Mouse (Mus musculus) E14TG2a.4 (cell line): ENCODE measurements around the gene Myo18b.

Source experiments
- H3K27me3 ChIP-seq: 2 replicates; pipeline ENCODE4 v1.6.1; 2014; ENCODE audit warnings: low read length, control low read depth; ENCODE audit not compliant: insufficient read depth
- H3K36me3 ChIP-seq: 2 replicates; pipeline ENCODE4 v1.6.1; 2014; ENCODE audit warnings: low read length, control low read depth; ENCODE audit not compliant: insufficient read depth
- H3K4me1 ChIP-seq: replicated peaks from 2 replicates; pipeline ENCODE4 v1.6.1; 2014; ENCODE audit warnings: low read depth, low read length, control low read depth
- H3K4me3 ChIP-seq: replicated peaks from 2 replicates; pipeline ENCODE4 v1.5.1; 2014; ENCODE audit warnings: mild to moderate bottlenecking, low read length
- H3K9me3 ChIP-seq: 2 replicates; pipeline ENCODE4 v1.6.1; 2014; ENCODE audit warnings: low read length, control low read depth
- CTCF ChIP-seq: conservative IDR thresholded peaks from 2 replicates; pipeline ENCODE4 v1.5.1; 2014; ENCODE audit warnings: low read length
- NANOG ChIP-seq: IDR thresholded peaks from 2 replicates; pipeline ENCODE4 v1.6.1; 2014; ENCODE audit warnings: borderline replicate concordance, low read length, mixed read lengths
- POU5F1 ChIP-seq: IDR thresholded peaks from 2 replicates; pipeline ENCODE4 v1.6.1; 2014; ENCODE audit warnings: low read length, borderline replicate concordance

Gene Myo18b

GRCm38 (mm10) chr5:112895674-112896654, at the start of gene Myo18b:
TSS of gene Myo18b (minus strand) at chr5:112896362.
- no peaks in the 10 kb centered on the region for H3K27me3 ChIP-seq
- no peak within 1 kb of the TSS for H3K4me3 ChIP-seq
- TF ChIP-seq POU5F1, result no peak
- TF ChIP-seq NANOG, result no peak
- no peak for TF ChIP-seq CTCF
- no peaks in the 10 kb centered on the region; the same call in 1 of the 2 replicates for H3K9me3 ChIP-seq
- H3K4me1 ChIP-seq, result 0 out of 2 replicates have a peak, but pooled peaks cover 5% of the 10 kb centered on the region
- H3K36me3 ChIP-seq, result no peaks in the 10 kb centered on the region

DNA sequence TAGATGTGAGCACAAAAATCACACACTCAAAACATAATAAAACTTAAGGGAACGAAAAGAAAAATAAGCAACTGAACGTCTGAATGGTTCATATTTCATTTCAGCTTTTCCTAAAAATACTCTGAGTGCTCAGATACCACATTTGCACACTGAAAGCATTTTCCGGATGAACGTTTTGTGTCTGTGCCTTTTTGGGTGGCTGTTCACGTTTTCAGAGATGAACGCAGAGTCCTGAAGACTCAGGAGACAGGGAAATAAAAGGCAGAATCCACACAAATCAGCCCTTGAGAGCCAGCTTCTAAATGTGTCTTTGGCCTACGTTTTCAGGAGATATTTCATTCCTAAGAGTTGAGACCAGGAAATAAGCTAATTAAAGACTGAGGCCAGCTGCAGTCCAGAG, 49.8 kb upstream of the Myo18b start:
- Histone ChIP-seq H3K4me3 (no peak overlapping the region), H3K27me3 (peaks cover 6% of the 10 kb centered on the region; the same call in 1 of the 2 replicates), H3K9me3 (no peaks in the 10 kb centered on the region), H3K4me1 (peaks cover 3% of the 10 kb centered on the region; the same call in 1 of the 2 replicates), H3K36me3 (no peaks in the 10 kb centered on the region)
- TF ChIP-seq NANOG (no peak), CTCF (no peak), POU5F1 (no peak)

DNA sequence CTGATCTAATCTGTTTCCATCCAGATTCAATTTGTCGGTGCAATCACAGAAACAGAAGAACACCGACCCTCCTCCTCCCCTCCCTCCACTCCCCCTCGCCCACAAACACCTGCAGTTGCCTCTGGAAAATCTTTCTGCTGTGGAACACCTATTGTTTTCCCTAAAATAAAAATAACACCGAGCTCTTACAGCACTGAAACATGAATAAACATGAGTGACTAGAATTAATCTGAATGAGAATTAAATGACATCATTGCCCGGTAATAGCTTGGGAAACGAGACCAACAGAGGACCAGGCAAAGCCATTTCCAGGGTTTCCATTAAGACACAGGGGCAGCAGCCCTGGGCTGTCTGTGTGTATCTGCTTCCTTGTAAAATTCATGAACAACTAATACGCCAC, 46.1 kb upstream of the Myo18b start:
- Histone ChIP-seq H3K9me3 (no peaks in the 10 kb centered on the region), H3K4me1 (peaks cover 3% of the 10 kb centered on the region; the same call in 1 of the 2 replicates), H3K27me3 (peaks cover 7% of the 10 kb centered on the region; the same call in 1 of the 2 replicates), H3K4me3 (no peak overlapping the region), H3K36me3 (no peaks in the 10 kb centered on the region)
- no peak for TF ChIP-seq POU5F1
- no peak for TF ChIP-seq CTCF
- no peak for TF ChIP-seq NANOG

GRCm38 (mm10) chr5:112941001-112941400, 44.8 kb upstream of the Myo18b start:
- Histone ChIP-seq H3K4me3 (no peak overlapping the region), H3K9me3 (no peaks in the 10 kb centered on the region), H3K36me3 (no peaks in the 10 kb centered on the region), H3K4me1 (peaks cover 3% of the 10 kb centered on the region; the same call in 1 of the 2 replicates), H3K27me3 (peaks cover 7% of the 10 kb centered on the region; the same call in 1 of the 2 replicates)
- TF ChIP-seq CTCF (no peak), NANOG (no peak), POU5F1 (no peak)

- H3K4me1 ChIP-seq, result no peaks in the 10 kb centered on the region
- H3K4me3 ChIP-seq, result no peak overlapping the region
- no peaks in the 10 kb centered on the region for H3K36me3 ChIP-seq
- no peak for TF ChIP-seq NANOG
- TF ChIP-seq POU5F1, result no peak
- TF ChIP-seq CTCF, result no peak
- H3K9me3 ChIP-seq, result no peaks in the 10 kb centered on the region
- peaks cover 3% of the 10 kb centered on the region; the same call in 1 of the 2 replicates for H3K27me3 ChIP-seq
Observed at GRCm38 (mm10) chr5:112936632-112937031, 40.5 kb upstream of the Myo18b start.

DNA sequence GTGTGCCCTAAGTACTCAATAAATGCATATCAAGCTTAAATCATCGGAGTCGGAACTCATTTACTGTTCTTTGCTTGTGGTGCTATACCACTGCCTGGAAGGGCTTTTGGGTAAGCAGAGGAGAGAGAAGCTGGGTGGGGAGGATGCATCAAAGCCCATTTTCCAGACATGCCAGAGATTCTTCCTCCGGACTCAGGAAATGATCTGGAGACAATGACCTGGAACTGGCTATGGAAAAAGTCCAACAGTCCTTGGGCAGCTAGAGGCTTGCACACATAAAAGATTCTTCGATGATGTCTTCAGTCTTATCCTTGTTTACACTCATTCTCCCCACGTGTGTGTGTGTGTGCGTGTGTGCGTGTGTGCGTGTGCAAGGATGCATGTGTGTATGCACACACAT, 39.3 kb upstream of the Myo18b start:
- Histone ChIP-seq H3K4me1 (no peaks in the 10 kb centered on the region), H3K36me3 (no peaks in the 10 kb centered on the region), H3K4me3 (no peak overlapping the region), H3K27me3 (no peaks in the 10 kb centered on the region), H3K9me3 (no peaks in the 10 kb centered on the region)
- TF ChIP-seq NANOG (no peak), POU5F1 (no peak), CTCF (no peak)

- Histone ChIP-seq H3K4me1 (no peaks in the 10 kb centered on the region), H3K4me3 (no peak overlapping the region), H3K27me3 (no peaks in the 10 kb centered on the region), H3K9me3 (no peaks in the 10 kb centered on the region), H3K36me3 (no peaks in the 10 kb centered on the region)
- no peak for TF ChIP-seq POU5F1
- no peak for TF ChIP-seq CTCF
- TF ChIP-seq NANOG, result no peak
Observed at GRCm38 (mm10) chr5:112932878-112933567, 36.9 kb upstream of the Myo18b start.

DNA sequence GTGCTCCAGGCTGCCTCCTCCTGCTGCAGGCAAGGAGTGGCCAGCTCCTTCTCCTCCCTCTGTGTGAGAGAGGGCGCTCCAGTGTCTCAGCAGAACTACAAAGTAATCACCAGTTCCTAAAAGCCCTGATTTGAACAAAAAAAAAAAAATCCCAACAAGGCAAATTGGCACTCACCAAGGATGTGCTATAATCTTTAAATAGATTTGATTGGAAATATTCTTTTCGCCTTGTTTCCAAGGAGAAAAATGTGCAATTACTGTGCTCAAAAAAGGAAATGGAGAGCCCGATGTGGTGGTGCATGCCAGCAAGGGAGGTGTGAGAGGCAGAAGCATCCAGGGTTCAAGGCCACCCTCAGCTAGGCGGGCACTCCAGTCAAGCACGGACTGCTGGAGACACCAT, 35.7 kb upstream of the Myo18b start:
- H3K4me3 ChIP-seq, result no peak overlapping the region
- no peak for TF ChIP-seq NANOG
- no peak for TF ChIP-seq POU5F1
- TF ChIP-seq CTCF, result no peak
- no peaks in the 10 kb centered on the region for H3K36me3 ChIP-seq
- H3K9me3 ChIP-seq, result no peaks in the 10 kb centered on the region
- H3K4me1 ChIP-seq, result no peaks in the 10 kb centered on the region
- no peaks in the 10 kb centered on the region for H3K27me3 ChIP-seq

DNA sequence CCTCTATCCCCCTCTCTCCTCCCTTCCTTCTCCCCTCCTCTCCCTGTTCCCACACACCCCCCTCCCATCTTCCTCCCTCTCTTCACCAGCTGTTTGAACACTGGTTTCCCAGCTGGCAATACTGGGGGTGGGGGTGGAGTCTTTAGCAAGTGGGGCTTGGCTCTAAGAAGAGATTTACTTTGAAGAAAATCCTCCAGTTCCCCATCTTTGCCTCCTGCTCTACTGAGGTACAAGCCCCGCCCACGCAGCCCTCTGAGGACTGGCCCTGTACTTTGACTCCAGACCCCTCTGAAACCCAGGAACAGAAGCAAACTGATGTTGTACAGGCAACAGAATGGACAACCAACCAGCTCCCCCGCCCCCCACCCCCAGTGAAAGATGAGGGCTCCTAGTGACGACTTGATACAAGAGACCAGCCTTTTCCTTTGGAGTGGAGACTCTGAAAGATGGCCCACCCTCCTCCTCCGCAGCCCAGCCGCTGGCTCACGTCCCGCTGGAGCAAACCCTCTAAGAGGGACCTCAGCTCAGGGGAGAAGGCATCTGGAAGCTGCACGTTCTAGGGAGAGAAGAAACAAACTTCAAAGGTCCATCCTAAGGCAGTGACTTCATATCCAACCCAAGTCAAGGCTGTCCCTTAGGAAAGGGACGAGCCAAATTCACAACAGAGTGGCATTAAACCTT, 32.2 kb upstream of the Myo18b start:
- Histone ChIP-seq H3K27me3 (no peaks in the 10 kb centered on the region), H3K9me3 (no peaks in the 10 kb centered on the region), H3K4me1 (no peaks in the 10 kb centered on the region), H3K36me3 (no peaks in the 10 kb centered on the region), H3K4me3 (no peak overlapping the region)
- no peak for TF ChIP-seq CTCF
- TF ChIP-seq POU5F1, result no peak
- TF ChIP-seq NANOG, result no peak
